Mouse (Mus musculus) midbrain, embryonic 16.5 days (tissue): ENCODE data around the gene Trpm7. TPM values are rescaled to one million over a fixed set of nuclear protein-coding genes. Genes with fewer than 3 reads are reported as not detected.

Source experiments
- ATAC-seq: fragments of 200-750 bp; cut with Nextera tagmentation; 2 replicates; pipeline ENCODE4 v1.8.0; 2017; ENCODE audit warnings: moderate TSS enrichment
- H3K27ac ChIP-seq: fragments of 300-500 bp; sonication (generic); 2 replicates; pipeline ENCODE4 v1.5.1; 2014; ENCODE audit warnings: mild to moderate bottlenecking, low read length, mixed read lengths
- H3K27me3 ChIP-seq: fragments of 300-500 bp; sonication (generic); 2 replicates; pipeline ENCODE4 v1.6.1; 2014; ENCODE audit warnings: low read depth, low read length, mixed read lengths; ENCODE audit not compliant: control insufficient read depth, insufficient read depth
- H3K36me3 ChIP-seq: fragments of 300-500 bp; sonication (generic); 2 replicates; pipeline ENCODE4 v1.6.1; 2014; ENCODE audit warnings: mild to moderate bottlenecking, low read length, moderate library complexity, mixed read lengths; ENCODE audit not compliant: control insufficient read depth, insufficient read depth
- H3K4me1 ChIP-seq: fragments of 300-500 bp; sonication (generic); 2 replicates; pipeline ENCODE4 v1.6.1; 2014; ENCODE audit warnings: mild to moderate bottlenecking, low read length, mixed read lengths; ENCODE audit not compliant: control insufficient read depth, insufficient read depth
- H3K4me2 ChIP-seq: fragments of 300-500 bp; sonication (generic); 2 replicates; pipeline ENCODE4 v1.6.1; 2014; ENCODE audit warnings: mild to moderate bottlenecking, low read length, mixed read lengths
- H3K4me3 ChIP-seq: fragments of 300-500 bp; sonication (generic); 2 replicates; pipeline ENCODE4 v1.5.1; 2014; ENCODE audit warnings: low read depth, mild to moderate bottlenecking, low read length, moderate library complexity, mixed read lengths
- H3K9ac ChIP-seq: fragments of 300-500 bp; sonication (generic); 2 replicates; pipeline ENCODE4 v1.6.1; 2014; ENCODE audit warnings: low read depth, low read length, mixed read lengths
- H3K9me3 ChIP-seq: fragments of 300-500 bp; sonication (generic); replicated peaks from 2 replicates; pipeline ENCODE4 v1.6.1; 2014; ENCODE audit warnings: mild to moderate bottlenecking, low read length, mixed read lengths; ENCODE audit not compliant: control insufficient read depth, poor library complexity, severe bottlenecking
- whole genome bisulfite sequencing: fragments of 180-500 bp; shearing (Covaris S2); extraction: QIAGEN DNeasy Blood & Tissue Kit; methylation state at CpG from one replicate; pipeline ENCODE4 v1.1.7; 2014; 5-methylcytosine and 5-hydroxymethylcytosine counted together
- polyA plus RNA-seq: library from polyadenylated mRNA; unstranded; fragments of >200 nt; fragmentation: Nextera tagmentation; extraction: Ambion mirVana; gene quantifications from 2 replicates; pipeline ENCODE4 v1.2.1, GENCODE M21; 2015

Gene Trpm7
- 28.6 and 39.2 TPM in 2 replicates for polyA plus RNA-seq

DNA sequence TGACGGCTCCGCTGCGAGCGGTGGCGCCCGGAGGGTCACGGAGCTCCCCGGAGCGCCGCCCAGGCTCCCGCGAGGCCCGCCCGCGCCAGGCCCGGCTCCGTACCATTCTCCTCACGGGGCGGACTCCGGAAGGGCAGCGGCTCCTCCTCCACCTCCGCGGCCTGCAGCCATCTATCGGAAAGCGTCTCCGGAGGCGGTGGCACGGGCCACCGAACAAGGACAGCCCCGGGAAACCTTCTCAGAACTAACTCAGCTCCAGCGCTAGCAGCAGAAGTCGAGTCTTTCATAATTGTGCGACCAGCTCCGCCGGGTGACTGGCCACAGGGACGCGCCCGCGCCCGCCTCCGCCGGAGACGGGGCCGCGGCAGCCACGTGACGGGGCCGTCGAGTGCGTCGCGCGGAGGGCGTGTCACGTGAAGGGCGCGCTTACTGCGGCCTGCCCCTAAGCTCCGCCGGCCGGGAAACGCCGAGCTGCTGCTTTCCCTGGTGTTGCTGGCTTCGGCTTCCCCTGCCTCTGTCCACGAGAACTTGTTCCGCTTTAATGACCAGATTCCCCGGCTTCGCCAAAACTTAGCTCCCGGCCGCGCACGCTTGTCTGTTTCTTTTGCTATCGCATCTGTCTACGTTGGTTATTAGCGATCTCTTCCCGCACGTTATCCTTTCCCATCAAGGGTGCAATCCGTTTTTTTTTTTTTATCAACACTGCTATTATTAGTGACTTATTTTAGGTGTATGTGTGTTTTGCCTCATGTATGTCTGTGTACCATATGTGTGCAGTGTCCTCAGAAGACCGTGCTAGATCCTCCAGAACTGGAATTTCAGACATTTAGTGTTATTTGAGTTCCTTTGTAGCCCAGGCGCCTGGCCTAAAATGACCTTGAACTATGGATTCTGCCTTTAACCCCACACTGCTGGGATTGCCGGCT is at the start of gene Trpm7:
TSS of gene Trpm7 (minus strand) at position 360 of the 926 bp plus-strand sequence.
- Histone ChIP-seq H3K9me3 (no peaks in the 10 kb centered on the region), H3K4me3 (peak within 1 kb of the TSS; percentile 83), H3K9ac (peak within 1 kb of the TSS; percentile 88), H3K36me3 (no peaks in the 10 kb centered on the region), H3K4me2 (peak within 1 kb of the TSS; percentile 75), H3K27ac (peak within 1 kb of the TSS; percentile 95), H3K4me1 (peaks cover 16% of the 10 kb centered on the region), H3K27me3 (no peaks in the 10 kb centered on the region)
- WGBS: 1% methylated on average over 65 of the region's 81 CpGs
- ATAC-seq: peak; percentile 98

DNA sequence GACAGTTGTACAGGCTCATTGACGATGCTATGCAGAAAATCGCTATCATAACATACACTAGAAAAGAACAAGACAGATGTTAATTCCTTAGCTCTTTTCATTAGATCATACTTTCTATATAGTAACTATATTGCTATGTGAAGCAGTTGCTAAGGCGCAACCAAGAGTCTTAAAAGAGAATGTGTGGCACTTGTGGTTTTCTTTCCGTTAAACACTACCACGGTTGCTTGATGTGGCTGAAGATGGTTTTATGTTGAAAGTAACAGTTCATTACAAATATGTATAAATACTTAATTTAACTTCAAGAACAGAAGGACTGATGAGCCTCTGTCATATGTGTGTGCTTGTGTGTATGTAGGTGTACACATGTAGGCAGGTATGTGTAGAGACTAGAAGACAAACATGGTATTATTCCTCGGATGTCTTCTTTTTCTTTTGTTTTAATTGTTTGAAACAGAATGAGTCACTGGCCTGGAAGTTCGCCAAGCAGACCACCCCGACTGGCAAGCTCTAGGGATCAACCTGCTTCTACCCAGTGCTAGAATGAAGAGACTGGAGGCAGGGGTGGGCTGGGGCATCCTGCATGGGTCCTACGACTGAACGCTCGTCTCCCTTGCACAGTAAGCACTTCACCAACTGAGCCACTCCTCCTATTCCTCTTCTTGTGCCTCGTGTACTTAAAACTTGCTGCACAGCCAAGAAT is 44.5 kb upstream of the Trpm7 start:
- H3K4me1 ChIP-seq: no peaks in the 10 kb centered on the region
- no peaks in the 10 kb centered on the region for H3K27me3 ChIP-seq
- no peak overlapping the region for H3K27ac ChIP-seq
- no peak for ATAC-seq
- H3K4me2 ChIP-seq: no peak overlapping the region
- H3K9ac ChIP-seq: no peak overlapping the region
- H3K9me3 ChIP-seq: no peaks in the 10 kb centered on the region
- peaks cover 21% of the 10 kb centered on the region for H3K36me3 ChIP-seq
- WGBS: 85% methylated on average over 12 of the region's 12 CpGs
- no peak overlapping the region for H3K4me3 ChIP-seq

DNA sequence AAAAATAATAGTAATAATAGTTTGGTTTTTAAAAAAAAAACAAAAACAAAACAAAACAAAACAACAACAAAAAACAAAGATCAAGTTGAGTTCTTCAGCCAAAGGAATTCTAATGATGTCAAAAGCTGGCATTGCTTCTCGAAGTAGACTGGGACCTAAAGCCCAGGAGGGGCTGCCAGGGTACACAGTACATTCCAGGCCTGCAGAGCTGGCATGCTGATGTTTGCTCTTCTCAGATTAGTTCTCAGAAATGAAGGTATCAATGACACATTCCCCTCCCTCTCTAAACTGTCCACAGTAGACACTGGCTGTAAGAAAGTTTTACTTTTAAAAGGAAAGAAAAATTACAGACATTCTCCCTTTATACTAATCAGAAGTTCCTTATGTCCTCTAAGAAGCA is 40.2 kb upstream of the Trpm7 start:
- Histone ChIP-seq H3K4me3 (no peak overlapping the region), H3K36me3 (peaks cover 7% of the 10 kb centered on the region; the same call in 1 of the 2 replicates), H3K9me3 (no peaks in the 10 kb centered on the region), H3K27me3 (no peaks in the 10 kb centered on the region), H3K4me2 (no peak overlapping the region), H3K9ac (no peak overlapping the region), H3K27ac (no peak overlapping the region), H3K4me1 (no peaks in the 10 kb centered on the region)
- no peak for ATAC-seq
- WGBS: 83% methylated on average over 1 of the region's 1 CpGs

DNA sequence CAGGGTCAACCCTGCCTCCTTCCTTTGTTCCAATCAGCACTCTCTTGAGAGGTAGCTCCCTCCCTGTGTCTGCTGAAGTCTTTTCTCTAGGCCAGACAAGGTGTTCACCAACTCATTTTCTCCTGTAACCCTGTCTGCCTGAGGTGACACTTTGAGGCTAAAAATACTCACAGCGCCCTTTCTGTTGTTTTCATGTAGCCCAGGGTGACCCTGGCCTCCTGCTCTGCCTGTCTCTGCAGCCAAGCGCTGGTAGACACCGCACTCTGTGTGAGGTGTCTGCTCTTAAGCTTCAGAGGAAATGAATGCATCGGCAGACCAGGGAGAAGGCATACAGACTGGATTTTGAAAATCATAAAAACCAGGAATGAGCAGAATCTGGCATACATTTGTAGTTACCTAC is 38.1 kb upstream of the Trpm7 start:
- ATAC-seq: no peak
- Histone ChIP-seq H3K9ac (no peak overlapping the region), H3K4me2 (no peak overlapping the region), H3K27me3 (no peaks in the 10 kb centered on the region), H3K4me1 (no peaks in the 10 kb centered on the region), H3K36me3 (peaks cover 9% of the 10 kb centered on the region; the same call in 1 of the 2 replicates), H3K4me3 (no peak overlapping the region), H3K9me3 (no peaks in the 10 kb centered on the region), H3K27ac (no peak overlapping the region)
- 59% methylated on average over 4 of the region's 4 CpGs for WGBS

DNA sequence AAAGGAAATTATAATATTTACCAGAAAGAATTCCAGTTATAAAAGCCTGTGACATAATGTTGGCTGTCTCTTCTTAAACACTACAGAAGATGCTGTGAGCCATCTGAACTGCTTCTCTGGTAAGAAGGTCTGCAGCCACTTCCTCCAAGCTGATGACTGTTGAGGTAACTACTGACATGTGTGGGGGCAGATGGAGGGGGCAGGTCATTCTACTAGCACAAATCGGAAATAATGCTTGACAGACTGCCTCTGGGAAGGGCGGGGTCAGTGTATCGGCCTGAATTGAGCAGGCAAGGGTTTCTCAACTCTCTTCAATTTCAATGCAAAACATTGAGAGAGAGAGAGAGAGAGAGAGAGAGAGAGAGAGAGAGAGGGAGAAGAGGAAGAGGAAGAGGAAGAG is 28.1 kb upstream of the Trpm7 start:
- no peak overlapping the region for H3K9ac ChIP-seq
- no peaks in the 10 kb centered on the region for H3K4me1 ChIP-seq
- no peak overlapping the region for H3K4me2 ChIP-seq
- no peaks in the 10 kb centered on the region for H3K27me3 ChIP-seq
- peaks cover 25% of the 10 kb centered on the region for H3K36me3 ChIP-seq
- H3K27ac ChIP-seq: no peak overlapping the region
- ATAC-seq: no peak
- no peaks in the 10 kb centered on the region for H3K9me3 ChIP-seq
- no peak overlapping the region for H3K4me3 ChIP-seq
- 76% methylated on average over 3 of the region's 3 CpGs for WGBS

DNA sequence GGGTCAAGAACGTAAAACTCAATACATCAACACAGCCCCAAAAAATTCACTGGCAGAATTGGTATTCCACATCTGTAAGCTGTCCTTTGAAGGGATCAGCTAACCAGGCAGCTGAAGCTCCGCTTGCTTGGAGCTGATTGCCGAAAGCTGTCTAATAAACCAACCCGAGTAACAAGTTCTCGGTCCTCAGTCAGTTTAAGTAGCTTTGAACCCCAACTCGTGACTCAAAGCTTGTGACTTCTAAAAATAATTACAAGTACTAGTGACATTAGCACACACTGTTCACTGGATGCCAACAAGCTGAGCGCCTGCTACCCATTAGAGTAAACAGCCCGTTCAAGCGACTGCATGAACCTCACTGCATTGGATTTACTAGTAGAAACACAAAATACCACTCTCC is 21.5 kb upstream of the Trpm7 start:
- no peak overlapping the region for H3K9ac ChIP-seq
- H3K9me3 ChIP-seq: no peaks in the 10 kb centered on the region
- WGBS: 92% methylated on average over 9 of the region's 9 CpGs
- ATAC-seq: no peak
- no peak overlapping the region for H3K27ac ChIP-seq
- H3K4me2 ChIP-seq: no peak overlapping the region
- no peaks in the 10 kb centered on the region for H3K4me1 ChIP-seq
- peaks cover 16% of the 10 kb centered on the region for H3K36me3 ChIP-seq
- no peak overlapping the region for H3K4me3 ChIP-seq
- no peaks in the 10 kb centered on the region for H3K27me3 ChIP-seq

DNA sequence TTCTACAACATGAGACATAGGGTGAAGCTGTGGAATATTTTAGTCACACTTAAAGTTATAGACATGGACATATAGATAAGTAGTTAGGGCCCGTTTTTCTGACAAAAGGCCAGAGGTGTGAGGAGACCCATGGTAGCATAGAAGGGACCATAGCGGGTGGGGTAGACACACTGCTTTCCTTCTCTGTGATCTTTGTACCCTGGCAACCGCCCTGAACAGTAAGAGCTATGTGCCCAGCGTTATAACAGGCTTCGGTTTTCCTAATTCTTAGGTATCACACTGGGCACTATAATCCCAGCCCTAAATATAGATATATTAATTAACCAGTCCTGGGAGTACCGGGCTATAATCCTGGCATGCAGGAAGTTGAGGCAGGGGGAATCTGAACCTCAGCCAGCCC is 20.9 kb upstream of the Trpm7 start:
- H3K27me3 ChIP-seq: no peaks in the 10 kb centered on the region
- H3K36me3 ChIP-seq: peaks cover 11% of the 10 kb centered on the region
- H3K9ac ChIP-seq: no peak overlapping the region
- no peak for ATAC-seq
- H3K4me2 ChIP-seq: no peak overlapping the region
- H3K9me3 ChIP-seq: no peaks in the 10 kb centered on the region
- H3K4me1 ChIP-seq: no peaks in the 10 kb centered on the region
- no peak overlapping the region for H3K27ac ChIP-seq
- 82% methylated on average over 6 of the region's 6 CpGs for WGBS
- no peak overlapping the region for H3K4me3 ChIP-seq

DNA sequence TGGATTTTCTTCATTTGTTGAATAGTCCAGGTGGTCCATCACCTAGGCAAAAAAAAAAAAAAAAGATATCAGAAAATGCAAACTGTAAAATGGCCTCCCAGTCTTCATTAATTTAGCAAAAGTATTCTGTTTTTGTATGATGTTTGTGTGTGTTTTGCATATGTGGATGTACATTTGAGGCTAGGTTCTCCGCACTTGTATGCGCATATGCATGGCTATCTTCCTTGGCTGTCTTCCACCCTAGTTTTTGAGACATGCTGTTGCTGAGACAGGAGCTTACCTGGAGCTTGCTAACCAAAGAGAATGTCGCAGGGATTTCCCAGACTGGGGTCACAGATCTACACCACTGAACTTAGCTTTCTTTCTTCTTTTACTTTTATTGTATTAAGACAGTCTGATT is 18.2 kb upstream of the Trpm7 start:
- ATAC-seq: no peak
- 96% methylated on average over 3 of the region's 3 CpGs for WGBS
- Histone ChIP-seq H3K27me3 (no peaks in the 10 kb centered on the region), H3K9me3 (no peaks in the 10 kb centered on the region), H3K4me1 (no peaks in the 10 kb centered on the region), H3K36me3 (peaks cover 4% of the 10 kb centered on the region), H3K4me2 (no peak overlapping the region), H3K4me3 (no peak overlapping the region), H3K9ac (no peak overlapping the region), H3K27ac (no peak overlapping the region)

DNA sequence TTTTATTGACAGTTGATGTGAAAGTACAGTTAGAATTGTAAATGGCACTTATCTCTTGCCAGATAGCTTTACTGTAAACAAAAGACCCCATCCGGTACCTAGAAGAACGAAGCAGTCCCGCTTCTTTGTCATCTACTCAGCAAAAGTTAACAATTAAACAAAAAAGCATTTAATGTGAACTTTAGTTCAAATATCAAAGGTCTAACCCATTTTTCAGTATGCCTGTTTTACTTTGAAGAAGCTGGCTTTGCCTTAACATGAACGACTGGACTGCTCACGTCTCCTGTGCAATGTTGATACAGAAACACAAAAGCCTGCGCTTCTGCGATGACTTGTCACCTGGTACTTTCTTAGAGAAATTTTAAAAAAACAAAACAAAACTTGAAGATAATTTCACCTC is 16.3 kb upstream of the Trpm7 start:
- no peak overlapping the region for H3K27ac ChIP-seq
- H3K4me1 ChIP-seq: no peaks in the 10 kb centered on the region
- no peak overlapping the region for H3K9ac ChIP-seq
- H3K36me3 ChIP-seq: peaks cover 4% of the 10 kb centered on the region; the same call in 1 of the 2 replicates
- H3K27me3 ChIP-seq: no peaks in the 10 kb centered on the region
- ATAC-seq: no peak
- WGBS: 96% methylated on average over 7 of the region's 7 CpGs
- no peak overlapping the region for H3K4me2 ChIP-seq
- no peak overlapping the region for H3K4me3 ChIP-seq
- H3K9me3 ChIP-seq: no peaks in the 10 kb centered on the region
